Mouse (Mus musculus): ENCODE measurements around the gene Ly6g6d. TPM values are rescaled to one million over a fixed set of nuclear protein-coding genes. Genes with fewer than 3 reads are reported as not detected.
"Not testable (repeated sequence)": the region's sequence is repeated elsewhere in the genome, so short reads cannot be mapped to it uniquely, and the experiment has no call there.

The Ly6g6d gene
- polyA plus RNA-seq (2014; fragmentation: Nextera tagmentation; extraction: Ambion mirVana), result 0.97 and 1.5 TPM in 2 replicates

- H3K4me3 ChIP-seq (ENCODE audit: low read depth, low read length), result peak within 1 kb of the TSS; percentile 18; the same call in 1 of the 2 replicates
- peaks cover 11% of the 10 kb centered on the region; the same call in 1 of the 2 replicates for H3K4me1 ChIP-seq (ENCODE audit: control insufficient read depth, insufficient read depth, low read length)
- H3K27me3 ChIP-seq (ENCODE audit: control insufficient read depth, insufficient read depth, low read length), result no peaks in the 10 kb centered on the region
- no peak within 1 kb of the TSS for H3K27ac ChIP-seq (ENCODE audit: low read depth, low read length)
- H3K9ac ChIP-seq (ENCODE audit: low read length), result peak within 1 kb of the TSS; percentile 65
- peak; percentile 90 for DNase-seq (ENCODE audit: low spot score, missing footprints)
- no peaks in the 10 kb centered on the region for H3K36me3 ChIP-seq (ENCODE audit: control insufficient read depth, insufficient read depth, low read length)
- ATAC-seq (ENCODE audit: low FRiP score), result 0 out of 2 replicates have a peak, but pooled peaks have one; percentile 33
- no peaks in the 10 kb centered on the region; the same call in 1 of the 2 replicates for H3K9me3 ChIP-seq (ENCODE audit: control insufficient read depth, low read length)
- WGBS, result 12% methylated on average over 12 of the region's 14 CpGs
- peak within 1 kb of the TSS; percentile 46 for H3K4me2 ChIP-seq
Observed at GRCm38 (mm10) chr17:35077786-35078233, at the start of gene Ly6g6d. Ly6g6d (minus strand) TSS chr17:35078065.

GRCm38 (mm10) chr17:35127017-35127416 is 49.2 kb upstream of the Ly6g6d start:
- H3K36me3 ChIP-seq (ENCODE audit: control insufficient read depth, insufficient read depth, low read length), result no peaks in the 10 kb centered on the region; the same call in 1 of the 2 replicates
- 78% methylated on average over 13 of the region's 13 CpGs for WGBS
- peak overlapping the region; percentile 92; the same call in 1 of the 2 replicates for H3K9ac ChIP-seq (ENCODE audit: low read length)
- H3K9me3 ChIP-seq (ENCODE audit: control insufficient read depth, low read length), result no peaks in the 10 kb centered on the region
- DNase-seq (ENCODE audit: low spot score, missing footprints) (no peak), ATAC-seq (ENCODE audit: low FRiP score) (no peak)
- peak overlapping the region; percentile 75 for H3K4me2 ChIP-seq
- H3K27ac ChIP-seq (ENCODE audit: low read depth, low read length), result no peak overlapping the region
- peak overlapping the region; percentile 62 for H3K4me3 ChIP-seq (ENCODE audit: low read depth, low read length)
- H3K4me1 ChIP-seq (ENCODE audit: control insufficient read depth, insufficient read depth, low read length), result peaks cover 16% of the 10 kb centered on the region
- no peaks in the 10 kb centered on the region for H3K27me3 ChIP-seq (ENCODE audit: control insufficient read depth, insufficient read depth, low read length)

- Histone ChIP-seq H3K4me1 (ENCODE audit: control insufficient read depth, insufficient read depth, low read length) (peaks cover 16% of the 10 kb centered on the region), H3K4me2 (peak within 1 kb of the TSS; percentile 75), H3K27me3 (ENCODE audit: control insufficient read depth, insufficient read depth, low read length) (no peaks in the 10 kb centered on the region), H3K36me3 (ENCODE audit: control insufficient read depth, insufficient read depth, low read length) (no peaks in the 10 kb centered on the region; the same call in 1 of the 2 replicates), H3K9me3 (ENCODE audit: control insufficient read depth, low read length) (no peaks in the 10 kb centered on the region), H3K4me3 (ENCODE audit: low read depth, low read length) (peak within 1 kb of the TSS; percentile 62), H3K9ac (ENCODE audit: low read length) (peak within 1 kb of the TSS; percentile 92), H3K27ac (ENCODE audit: low read depth, low read length) (peak within 1 kb of the TSS; percentile 40)
- ATAC-seq (ENCODE audit: low FRiP score) (peak; percentile 48), DNase-seq (ENCODE audit: low spot score, missing footprints) (peak; percentile 93)
- under 1% methylated on average over 36 of the region's 36 CpGs for WGBS
Observed at GRCm38 (mm10) chr17:35126206-35126611, 48.3 kb upstream of the Ly6g6d start, which contains the start of gene D17H6S53E. D17H6S53E (plus strand) TSS chr17:35126373.

GRCm38 (mm10) chr17:35125578-35125977 is 47.7 kb upstream of the Ly6g6d start:
- DNase-seq (ENCODE audit: low spot score, missing footprints) (no peak), ATAC-seq (ENCODE audit: low FRiP score) (no peak)
- Histone ChIP-seq H3K27me3 (ENCODE audit: control insufficient read depth, insufficient read depth, low read length) (no peaks in the 10 kb centered on the region), H3K4me3 (ENCODE audit: low read depth, low read length) (peak overlapping the region; percentile 62), H3K27ac (ENCODE audit: low read depth, low read length) (no peak overlapping the region), H3K9ac (ENCODE audit: low read length) (peak overlapping the region; percentile 92), H3K4me2 (peak overlapping the region; percentile 75), H3K9me3 (ENCODE audit: control insufficient read depth, low read length) (no peaks in the 10 kb centered on the region), H3K36me3 (ENCODE audit: control insufficient read depth, insufficient read depth, low read length) (no peaks in the 10 kb centered on the region; the same call in 1 of the 2 replicates), H3K4me1 (ENCODE audit: control insufficient read depth, insufficient read depth, low read length) (peaks cover 16% of the 10 kb centered on the region)
- WGBS, result 40% methylated on average over 6 of the region's 6 CpGs

- whole genome bisulfite sequencing, result 100% methylated on average over 1 of the region's 1 CpGs
- Histone ChIP-seq H3K4me3 (ENCODE audit: low read depth, low read length) (no peak overlapping the region), H3K4me1 (ENCODE audit: control insufficient read depth, insufficient read depth, low read length) (peaks cover 21% of the 10 kb centered on the region), H3K27ac (ENCODE audit: low read depth, low read length) (no peak overlapping the region), H3K4me2 (no peak overlapping the region), H3K27me3 (ENCODE audit: control insufficient read depth, insufficient read depth, low read length) (no peaks in the 10 kb centered on the region), H3K9ac (ENCODE audit: low read length) (no peak overlapping the region), H3K36me3 (ENCODE audit: control insufficient read depth, insufficient read depth, low read length) (no peaks in the 10 kb centered on the region; the same call in 1 of the 2 replicates), H3K9me3 (ENCODE audit: control insufficient read depth, low read length) (no peaks in the 10 kb centered on the region)
- no peak for DNase-seq (ENCODE audit: low spot score, missing footprints)
- no peak for ATAC-seq (ENCODE audit: low FRiP score)
Observed at GRCm38 (mm10) chr17:35125081-35125480, 47.2 kb upstream of the Ly6g6d start.

- not testable (repeated sequence) for ATAC-seq (ENCODE audit: low FRiP score); H3K36me3 ChIP-seq (ENCODE audit: control insufficient read depth, insufficient read depth, low read length); H3K9ac ChIP-seq (ENCODE audit: low read length); DNase-seq (ENCODE audit: low spot score, missing footprints); H3K9me3 ChIP-seq (ENCODE audit: control insufficient read depth, low read length); H3K27ac ChIP-seq (ENCODE audit: low read depth, low read length); H3K27me3 ChIP-seq (ENCODE audit: control insufficient read depth, insufficient read depth, low read length); H3K4me2 ChIP-seq; H3K4me3 ChIP-seq (ENCODE audit: low read depth, low read length)
- WGBS, result 93% methylated on average over 12 of the region's 12 CpGs
- H3K4me1 ChIP-seq (ENCODE audit: control insufficient read depth, insufficient read depth, low read length), result peaks cover 23% of the 10 kb centered on the region
Observed at GRCm38 (mm10) chr17:35124261-35124896, 46.5 kb upstream of the Ly6g6d start.

- not testable (repeated sequence) for H3K9ac ChIP-seq (ENCODE audit: low read length); H3K9me3 ChIP-seq (ENCODE audit: control insufficient read depth, low read length); H3K36me3 ChIP-seq (ENCODE audit: control insufficient read depth, insufficient read depth, low read length); ATAC-seq (ENCODE audit: low FRiP score); DNase-seq (ENCODE audit: low spot score, missing footprints); H3K4me2 ChIP-seq; H3K27ac ChIP-seq (ENCODE audit: low read depth, low read length); H3K4me3 ChIP-seq (ENCODE audit: low read depth, low read length); H3K27me3 ChIP-seq (ENCODE audit: control insufficient read depth, insufficient read depth, low read length)
- 94% methylated on average over 9 of the region's 9 CpGs for WGBS
- H3K4me1 ChIP-seq (ENCODE audit: control insufficient read depth, insufficient read depth, low read length), result peaks cover 23% of the 10 kb centered on the region
Observed at GRCm38 (mm10) chr17:35123287-35123686, 45.4 kb upstream of the Ly6g6d start.

GRCm38 (mm10) chr17:35121871-35122303 is 44.0 kb upstream of the Ly6g6d start, which contains the start of gene Csnk2b:
Csnk2b (minus strand) TSS chr17:35122053.
- Histone ChIP-seq H3K4me1 (ENCODE audit: control insufficient read depth, insufficient read depth, low read length) (peaks cover 20% of the 10 kb centered on the region), H3K27ac (ENCODE audit: low read depth, low read length) (peak within 1 kb of the TSS; percentile 86), H3K4me3 (ENCODE audit: low read depth, low read length) (peak within 1 kb of the TSS; percentile 86), H3K9me3 (ENCODE audit: control insufficient read depth, low read length) (no peaks in the 10 kb centered on the region), H3K9ac (ENCODE audit: low read length) (peak within 1 kb of the TSS; percentile 88), H3K36me3 (ENCODE audit: control insufficient read depth, insufficient read depth, low read length) (peaks cover 8% of the 10 kb centered on the region), H3K4me2 (peak within 1 kb of the TSS; percentile 98), H3K27me3 (ENCODE audit: control insufficient read depth, insufficient read depth, low read length) (no peaks in the 10 kb centered on the region)
- ATAC-seq (ENCODE audit: low FRiP score) (no peak), DNase-seq (ENCODE audit: low spot score, missing footprints) (peak; percentile 93)
- under 1% methylated on average over 19 of the region's 19 CpGs for WGBS
